Mouse (Mus musculus) testis, adult 2 months (tissue): Measurements from ENCODE around the gene Sptbn4. TPM values are rescaled to one million over a fixed set of nuclear protein-coding genes. Genes with fewer than 3 reads are reported as not detected.

ENCODE experiments used
- H3K27ac ChIP-seq: fragments of 200-500 bp; 2 replicates; pipeline ENCODE4 v1.5.1; 2012; ENCODE audit warnings: low read depth, low read length; ENCODE audit not compliant: control insufficient read depth, insufficient read depth
- H3K27me3 ChIP-seq: fragments of 200-500 bp; 2 replicates; pipeline ENCODE4 v1.6.1; 2012; ENCODE audit warnings: mild to moderate bottlenecking, low read length, moderate library complexity; ENCODE audit not compliant: control insufficient read depth, insufficient read depth
- H3K36me3 ChIP-seq: fragments of 200-500 bp; 2 replicates; pipeline ENCODE4 v1.6.1; 2012; ENCODE audit warnings: mild to moderate bottlenecking, low read length; ENCODE audit not compliant: control insufficient read depth, insufficient read depth
- H3K4me1 ChIP-seq: fragments of 200-500 bp; 2 replicates; pipeline ENCODE4 v1.6.1; 2012; ENCODE audit warnings: low read length; ENCODE audit not compliant: control insufficient read depth, insufficient read depth
- H3K4me3 ChIP-seq: fragments of 200-500 bp; 2 replicates; pipeline ENCODE4 v1.5.1; 2012; ENCODE audit warnings: low read depth, mild to moderate bottlenecking, low read length, moderate library complexity, mixed read lengths; ENCODE audit not compliant: control insufficient read depth
- CTCF ChIP-seq: fragments of 200-500 bp; IDR thresholded peaks from 2 replicates; pipeline ENCODE4 v1.5.1; 2012; ENCODE audit warnings: low read depth, mild to moderate bottlenecking, inconsistent platforms, low read length, moderate library complexity; ENCODE audit not compliant: control insufficient read depth, insufficient read depth, insufficient replicate concordance
- POLR2A ChIP-seq: fragments of 200-500 bp; IDR thresholded peaks from 2 replicates; pipeline ENCODE4 v1.6.1; 2012; ENCODE audit warnings: low read depth, mild to moderate bottlenecking, inconsistent platforms, low read length, moderate library complexity; ENCODE audit not compliant: control insufficient read depth
- polyA plus RNA-seq: library from polyadenylated mRNA; depleted of rRNA; stranded (reverse); fragments of >200 nt; gene quantifications from 2 replicates; pipeline ENCODE4 v1.2.3, GENCODE M21; 2012

Sptbn4 gene
- polyA plus RNA-seq, 1 experiment = 34.7 TPM

DNA sequence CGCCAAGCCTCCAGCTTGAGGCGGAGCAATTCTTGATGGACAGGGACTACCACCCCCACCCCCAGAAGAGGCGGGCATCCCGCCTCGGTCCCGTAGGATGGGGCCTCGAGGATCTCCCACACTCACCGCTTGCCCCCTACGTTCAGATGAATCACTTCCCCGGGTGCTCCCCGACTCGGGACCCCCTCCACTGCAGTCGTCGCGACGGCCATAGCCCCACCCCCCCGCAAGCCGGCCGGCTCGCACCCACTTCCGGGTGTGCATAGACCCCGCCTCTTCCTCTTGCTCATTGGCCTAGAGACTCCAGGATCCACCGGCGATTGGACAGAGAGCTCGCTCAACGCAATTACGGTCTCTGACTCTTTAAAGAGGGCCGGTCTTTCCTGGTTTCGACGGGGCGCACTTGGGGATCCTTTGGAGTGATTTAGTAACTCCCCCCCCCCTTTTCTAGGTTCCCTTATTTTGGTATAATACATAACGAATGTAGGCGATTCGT lies 91.7 kb downstream of the Sptbn4 start, which contains the start of gene Shkbp1:
Gene Shkbp1, minus strand, starts transcription at position 275 of the 496 bp plus-strand sequence.
- Histone ChIP-seq H3K27me3 (no peaks in the 10 kb centered on the region), H3K27ac (peak within 1 kb of the TSS; percentile 59; the same call in 1 of the 2 replicates), H3K4me1 (peaks cover 19% of the 10 kb centered on the region), H3K36me3 (no peaks in the 10 kb centered on the region), H3K4me3 (peak within 1 kb of the TSS; percentile 93)
- TF ChIP-seq CTCF (no peak), POLR2A (no peak)

DNA sequence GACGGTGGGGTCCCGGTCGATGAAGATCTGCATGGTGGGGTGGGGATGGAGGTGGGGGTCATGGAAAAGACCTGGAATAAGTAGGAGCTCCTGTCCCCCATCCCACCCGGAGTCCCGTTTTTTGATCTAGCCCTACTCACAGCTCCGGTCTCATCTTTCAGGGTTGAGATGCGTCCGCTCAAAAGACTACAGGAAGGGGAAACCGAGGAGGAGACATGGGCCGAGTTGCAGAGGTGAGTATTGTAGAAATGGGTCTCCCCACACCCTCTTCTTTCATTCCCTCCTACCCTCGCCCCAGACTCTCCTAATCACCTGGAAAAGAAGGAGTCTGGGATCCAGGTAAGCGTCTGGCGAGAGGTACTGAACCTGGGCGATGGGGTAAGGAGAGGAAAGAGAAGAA lies 92.2 kb downstream of the Sptbn4 start:
- H3K4me1 ChIP-seq = peaks cover 19% of the 10 kb centered on the region
- peak overlapping the region; percentile 93 for H3K4me3 ChIP-seq
- H3K27ac ChIP-seq = no peak overlapping the region
- no peaks in the 10 kb centered on the region for H3K36me3 ChIP-seq
- H3K27me3 ChIP-seq = no peaks in the 10 kb centered on the region
- TF ChIP-seq POLR2A = no peak
- no peak for TF ChIP-seq CTCF

DNA sequence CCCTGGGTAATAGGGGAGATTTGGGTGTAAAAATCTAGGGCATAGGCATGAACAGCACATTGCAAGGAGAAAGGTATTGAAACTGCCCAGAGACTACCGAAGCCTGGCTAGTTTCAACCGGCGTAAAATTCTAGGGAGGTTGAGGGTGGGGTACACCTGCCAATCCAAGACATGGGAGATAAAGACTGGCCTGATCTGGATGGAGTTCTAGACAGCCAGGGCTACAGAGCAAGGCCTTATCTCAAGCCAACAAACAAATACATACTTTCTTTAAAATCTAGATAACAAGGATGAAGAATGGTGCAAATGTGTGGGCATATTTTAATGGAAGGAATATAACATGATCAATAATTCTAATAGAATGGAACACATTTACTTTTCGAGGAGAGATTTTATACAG lies 92.7 kb downstream of the Sptbn4 start:
- Histone ChIP-seq H3K4me1 (peaks cover 19% of the 10 kb centered on the region), H3K4me3 (no peak overlapping the region), H3K27me3 (no peaks in the 10 kb centered on the region), H3K27ac (no peak overlapping the region), H3K36me3 (no peaks in the 10 kb centered on the region)
- TF ChIP-seq CTCF (no peak), POLR2A (no peak)

DNA sequence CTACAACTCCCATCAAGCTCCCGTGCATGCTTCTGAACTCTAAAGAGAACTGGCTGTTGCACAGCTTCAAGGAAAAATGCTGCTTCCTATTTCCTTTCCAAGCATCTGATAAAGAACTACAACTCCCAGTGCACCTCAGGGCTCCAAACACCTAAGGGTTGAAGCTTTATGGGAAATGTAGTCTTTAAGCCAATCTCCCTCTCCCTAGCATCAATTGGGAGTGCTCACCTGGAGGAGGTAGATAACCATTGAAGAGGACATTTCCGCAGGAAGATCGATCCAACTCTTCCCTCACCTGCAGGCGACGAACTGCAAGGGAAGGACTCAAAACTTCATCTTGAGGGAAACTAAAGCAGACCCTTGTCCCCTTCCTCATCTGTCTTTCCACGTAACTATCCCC lies 93.3 kb downstream of the Sptbn4 start:
- no peak for TF ChIP-seq POLR2A
- TF ChIP-seq CTCF = no peak
- H3K36me3 ChIP-seq = no peaks in the 10 kb centered on the region
- H3K27me3 ChIP-seq = no peaks in the 10 kb centered on the region
- peaks cover 19% of the 10 kb centered on the region for H3K4me1 ChIP-seq
- H3K4me3 ChIP-seq = no peak overlapping the region
- no peak overlapping the region for H3K27ac ChIP-seq

DNA sequence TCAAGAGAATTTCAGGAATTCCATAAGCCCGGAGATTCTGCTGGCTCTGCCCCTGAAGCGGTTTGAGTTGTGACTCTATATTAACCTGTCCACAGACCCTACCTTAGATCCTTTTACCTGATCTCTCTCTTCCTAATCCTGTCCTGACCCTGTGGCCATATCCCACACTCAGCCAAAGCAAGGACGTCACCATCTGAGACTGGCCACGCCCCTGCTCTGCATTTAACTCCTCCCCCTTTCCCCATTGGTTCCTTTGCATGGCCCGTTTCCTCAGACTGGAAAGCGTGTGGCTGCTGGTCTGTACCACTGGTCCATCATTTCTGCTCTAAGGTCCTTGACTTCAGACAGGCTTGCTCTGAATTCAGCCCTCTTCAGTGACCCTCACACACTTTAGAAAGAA lies 102.0 kb downstream of the Sptbn4 start:
- Histone ChIP-seq H3K27ac (no peak overlapping the region), H3K27me3 (no peaks in the 10 kb centered on the region), H3K4me3 (no peak overlapping the region), H3K4me1 (peaks cover 11% of the 10 kb centered on the region), H3K36me3 (no peaks in the 10 kb centered on the region)
- TF ChIP-seq CTCF (no peak), POLR2A (no peak)

DNA sequence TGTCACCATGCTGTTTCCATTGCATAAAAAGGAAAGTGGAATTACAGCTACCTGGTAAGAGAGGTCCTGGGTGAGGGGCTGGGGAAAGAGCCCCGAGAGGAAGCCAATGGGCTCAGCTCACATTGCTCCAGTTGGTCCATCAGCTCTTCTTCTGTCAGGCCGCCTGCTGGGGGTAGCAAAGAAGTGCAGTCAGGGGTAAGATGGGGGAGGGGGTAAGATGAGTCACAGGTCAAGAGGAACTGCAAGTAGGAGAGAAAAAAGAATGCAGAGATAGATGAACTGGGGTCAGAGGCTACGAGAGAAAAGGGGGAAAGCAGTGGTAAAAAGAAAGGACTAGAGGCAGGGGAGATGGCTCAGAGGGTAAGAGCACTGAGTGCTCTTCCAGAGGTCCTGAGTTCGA lies 104.9 kb downstream of the Sptbn4 start:
- H3K36me3 ChIP-seq = no peaks in the 10 kb centered on the region
- H3K4me3 ChIP-seq = no peak overlapping the region
- no peaks in the 10 kb centered on the region for H3K27me3 ChIP-seq
- H3K27ac ChIP-seq = no peak overlapping the region
- TF ChIP-seq CTCF = no peak
- no peak for TF ChIP-seq POLR2A
- peaks cover 16% of the 10 kb centered on the region for H3K4me1 ChIP-seq

DNA sequence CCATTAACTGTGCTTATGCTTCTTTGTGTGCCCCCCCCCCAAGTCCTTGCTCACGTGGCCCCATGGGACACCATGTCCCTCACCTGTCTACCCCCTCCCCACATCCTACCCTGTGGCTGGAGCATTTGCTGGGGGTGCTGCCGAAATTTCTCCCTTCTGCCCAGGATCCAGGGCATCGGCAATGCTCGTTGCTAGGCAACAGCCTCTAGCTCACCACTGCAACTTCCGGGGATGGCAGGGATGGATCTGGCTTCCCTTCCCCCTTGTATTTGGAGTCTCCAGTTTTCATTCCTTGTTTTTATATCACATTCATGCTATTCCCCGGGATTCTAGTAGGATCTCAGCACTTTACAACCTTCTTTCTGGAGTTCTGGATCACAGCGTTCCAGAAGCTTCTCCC lies 108.0 kb downstream of the Sptbn4 start:
- Histone ChIP-seq H3K4me1 (peaks cover 13% of the 10 kb centered on the region), H3K36me3 (no peaks in the 10 kb centered on the region), H3K27ac (no peak overlapping the region), H3K27me3 (no peaks in the 10 kb centered on the region; the same call in 1 of the 2 replicates), H3K4me3 (no peak overlapping the region; the same call in 1 of the 2 replicates)
- TF ChIP-seq POLR2A (no peak), CTCF (no peak)

DNA sequence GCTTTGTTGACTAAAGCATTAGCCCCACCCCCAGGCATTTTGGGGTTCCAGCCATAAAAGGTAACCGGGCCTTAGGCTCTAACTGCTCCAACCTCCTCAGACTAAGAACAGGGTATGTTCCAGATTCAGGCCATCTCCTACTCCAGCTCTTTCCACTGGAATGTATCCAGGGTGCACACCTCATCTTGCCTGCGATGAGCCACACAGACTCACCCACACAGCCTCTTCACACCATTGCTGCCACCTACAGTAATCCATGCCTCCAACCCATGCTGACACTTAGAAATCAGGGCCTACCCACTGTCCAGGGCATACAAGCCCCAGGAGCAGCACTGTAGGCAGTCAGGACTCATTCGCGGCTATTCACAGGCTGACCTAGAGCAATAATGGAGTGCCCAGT lies 108.4 kb downstream of the Sptbn4 start:
- Histone ChIP-seq H3K4me1 (peaks cover 13% of the 10 kb centered on the region), H3K36me3 (no peaks in the 10 kb centered on the region), H3K27ac (no peak overlapping the region), H3K27me3 (no peaks in the 10 kb centered on the region; the same call in 1 of the 2 replicates), H3K4me3 (no peak overlapping the region; the same call in 1 of the 2 replicates)
- TF ChIP-seq CTCF = no peak
- TF ChIP-seq POLR2A = no peak
